Mouse (Mus musculus) intestine, postnatal 0 days (tissue): ENCODE measurements around the gene 1700020A23Rik. TPM values are rescaled to one million over a fixed set of nuclear protein-coding genes. Genes with fewer than 3 reads are reported as not detected.

Experiments used
- ATAC-seq: fragments of 200-750 bp; cut with Nextera tagmentation; 2 replicates; pipeline ENCODE4 v1.8.0; 2017; ENCODE audit warnings: mild to moderate bottlenecking, moderate TSS enrichment, moderate library complexity
- H3K27ac ChIP-seq: fragments of 300-500 bp; sonication (generic); 2 replicates; pipeline ENCODE4 v1.5.1; 2014; ENCODE audit warnings: mild to moderate bottlenecking, low read depth, low read length, moderate library complexity
- H3K27me3 ChIP-seq: fragments of 300-500 bp; sonication (generic); replicated peaks from 2 replicates; pipeline ENCODE4 v1.6.1; 2014; ENCODE audit warnings: low read length, mixed read lengths; ENCODE audit not compliant: control insufficient read depth, insufficient read depth
- H3K36me3 ChIP-seq: fragments of 300-500 bp; sonication (generic); 2 replicates; pipeline ENCODE4 v1.6.1; 2014; ENCODE audit warnings: mild to moderate bottlenecking, moderate library complexity; ENCODE audit not compliant: control insufficient read depth, insufficient read depth
- H3K4me1 ChIP-seq: fragments of 300-500 bp; sonication (generic); replicated peaks from 2 replicates; pipeline ENCODE4 v1.6.1; 2014; ENCODE audit warnings: antibody characterized with exemption, low read length, mixed read lengths; ENCODE audit not compliant: control insufficient read depth, insufficient read depth
- H3K4me2 ChIP-seq: fragments of 300-500 bp; sonication (generic); replicated peaks from 2 replicates; pipeline ENCODE4 v1.6.1; 2014; ENCODE audit warnings: low read depth, mild to moderate bottlenecking, moderate library complexity
- H3K4me3 ChIP-seq: fragments of 300-500 bp; sonication (generic); 2 replicates; pipeline ENCODE4 v1.5.1; 2014; ENCODE audit warnings: low read depth, low read length
- H3K9ac ChIP-seq: fragments of 300-500 bp; sonication (generic); 2 replicates; pipeline ENCODE4 v1.6.1; 2014; ENCODE audit warnings: mild to moderate bottlenecking, low read depth, low read length
- H3K9me3 ChIP-seq: fragments of 300-500 bp; sonication (generic); 2 replicates; pipeline ENCODE4 v1.6.1; 2016; ENCODE audit warnings: mixed run types; ENCODE audit not compliant: control insufficient read depth
- CTCF ChIP-seq: sonication (generic); IDR thresholded peaks from 2 replicates; pipeline ENCODE4 v1.5.1; 2016; ENCODE audit warnings: low read depth, mild to moderate bottlenecking, control low read depth, antibody characterized with exemption, moderate library complexity
- WGBS: fragments of 180-500 bp; shearing (Covaris S2); extraction: QIAGEN DNeasy Blood & Tissue Kit; methylation state at CpG from one replicate; pipeline ENCODE4 v1.1.7; 2014; 5-methylcytosine and 5-hydroxymethylcytosine counted together
- polyA plus RNA-seq: library from polyadenylated mRNA; unstranded; fragments of >200 nt; fragmentation: Nextera tagmentation; extraction: Ambion mirVana; gene quantifications from 2 replicates; pipeline ENCODE4 v1.2.1, GENCODE M21; 2015

1700020A23Rik gene
- polyA plus RNA-seq, 1 experiment from 2014 or later: not detected

- H3K4me3 ChIP-seq: no peak overlapping the region
- peaks cover 17% of the 10 kb centered on the region for H3K36me3 ChIP-seq
- no peak overlapping the region for H3K4me2 ChIP-seq
- TF ChIP-seq CTCF: no peak
- no peak overlapping the region for H3K27ac ChIP-seq
- no peak for ATAC-seq
- H3K9me3 ChIP-seq: no peaks in the 10 kb centered on the region
- WGBS: 95% methylated on average over 26 of the region's 26 CpGs
- 0 out of 2 replicates have a peak, but pooled peaks cover 3% of the 10 kb centered on the region for H3K4me1 ChIP-seq
- H3K9ac ChIP-seq: no peak overlapping the region
- no peaks in the 10 kb centered on the region for H3K27me3 ChIP-seq
Measured at GRCm38 (mm10) chr2:130421781-130422620, 16.9 kb downstream of the 1700020A23Rik start.

DNA sequence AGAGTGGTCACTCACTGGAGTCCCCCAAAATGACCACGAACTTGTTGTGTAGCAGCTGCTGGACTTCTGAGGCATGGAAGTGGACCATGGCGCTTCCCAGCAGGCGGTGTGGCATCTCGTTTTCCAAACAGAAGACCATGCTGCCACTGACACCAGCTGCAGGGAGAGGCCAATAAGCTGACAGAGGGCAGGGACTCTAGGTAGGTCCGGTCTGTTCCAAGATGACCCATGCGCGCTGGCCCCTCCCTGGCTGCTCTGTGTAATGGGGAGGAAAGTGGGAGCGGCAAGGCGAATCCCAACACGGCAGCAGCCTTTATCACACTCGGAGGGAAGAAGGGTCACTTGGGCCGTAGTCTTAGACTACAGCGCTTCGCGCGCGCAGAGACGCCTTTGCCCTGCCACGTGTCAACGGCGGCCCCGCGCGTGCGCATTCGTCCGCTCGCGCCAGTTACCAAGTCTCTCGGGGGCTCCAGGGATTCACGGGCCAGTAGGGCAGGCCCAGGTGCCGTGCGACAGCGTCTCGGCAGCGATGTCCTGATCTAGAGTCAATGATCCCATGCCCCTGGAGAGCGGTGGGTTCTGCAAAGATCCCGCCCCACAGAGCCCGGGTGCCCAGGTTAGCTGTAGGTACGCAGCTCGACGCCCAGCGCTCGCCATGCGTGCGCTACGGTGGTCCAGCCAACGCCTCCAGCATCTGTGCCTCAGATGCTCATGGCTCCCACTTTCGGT lies 18.5 kb downstream of the 1700020A23Rik start:
- H3K27ac ChIP-seq: peak overlapping the region; percentile 93
- peak; percentile 78 for ATAC-seq
- H3K27me3 ChIP-seq: no peaks in the 10 kb centered on the region
- H3K4me3 ChIP-seq: peak overlapping the region; percentile 83
- no peak for TF ChIP-seq CTCF
- 15% methylated on average over 49 of the region's 49 CpGs for WGBS
- no peaks in the 10 kb centered on the region for H3K9me3 ChIP-seq
- H3K9ac ChIP-seq: peak overlapping the region; percentile 93
- peak overlapping the region; percentile 91 for H3K4me2 ChIP-seq
- H3K4me1 ChIP-seq: 0 out of 2 replicates have a peak, but pooled peaks cover 3% of the 10 kb centered on the region
- H3K36me3 ChIP-seq: peaks cover 17% of the 10 kb centered on the region

DNA sequence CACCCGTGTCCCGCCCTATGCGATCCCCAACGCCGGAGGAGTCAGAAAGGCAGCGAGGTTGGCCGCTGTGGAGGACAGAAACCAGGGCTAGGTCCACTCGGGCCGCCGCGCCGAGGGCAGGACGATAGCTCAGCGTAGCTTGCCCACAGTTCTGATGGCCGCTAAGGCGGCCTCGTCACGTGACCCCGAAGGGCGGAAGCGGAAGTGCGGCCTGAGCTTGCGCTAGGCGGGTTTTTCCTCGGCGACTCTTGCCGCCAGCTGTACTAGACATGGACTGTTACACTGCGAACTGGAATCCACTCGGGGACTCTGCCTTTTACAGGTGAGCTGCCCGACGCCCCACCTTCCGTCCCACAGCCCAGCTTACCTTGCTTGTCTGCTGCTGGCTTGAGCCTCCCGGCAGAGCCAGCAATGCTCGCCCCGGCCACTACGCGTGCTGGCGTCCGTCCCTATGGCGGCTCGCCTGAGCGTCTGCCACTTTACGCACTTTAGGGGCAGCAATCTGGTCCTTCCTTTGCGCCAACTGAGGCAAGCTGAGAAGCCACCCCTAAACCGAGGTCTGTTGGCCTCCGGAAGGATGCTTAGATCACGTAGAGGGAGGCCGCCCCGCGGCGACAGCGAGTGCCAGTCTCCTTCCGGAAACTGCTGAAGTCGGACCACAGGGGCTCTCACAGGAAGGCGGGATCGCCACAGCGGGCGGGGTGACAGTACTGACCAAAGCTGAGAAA lies 19.2 kb downstream of the 1700020A23Rik start, which contains the start of the genes Vps16 and Pced1a:
TSS of gene Vps16 (plus strand) at position 214 of the 728 bp plus-strand sequence.
TSS of gene Pced1a (minus strand) at position 576 of the 728 bp plus-strand sequence.
- Histone ChIP-seq H3K4me1 (0 out of 2 replicates have a peak, but pooled peaks cover 3% of the 10 kb centered on the region), H3K4me3 (peak within 1 kb of the TSS; percentile 83), H3K9ac (peak within 1 kb of the TSS; percentile 93), H3K27me3 (no peaks in the 10 kb centered on the region), H3K36me3 (peaks cover 10% of the 10 kb centered on the region), H3K9me3 (no peaks in the 10 kb centered on the region), H3K4me2 (peak within 1 kb of the TSS; percentile 91), H3K27ac (peak within 1 kb of the TSS; percentile 93)
- ATAC-seq: peak; percentile 96
- WGBS: under 1% methylated on average over 58 of the region's 58 CpGs
- peak; percentile 77 for TF ChIP-seq CTCF

GRCm38 (mm10) chr2:130425112-130425511 lies 20.1 kb downstream of the 1700020A23Rik start:
- Histone ChIP-seq H3K9me3 (no peaks in the 10 kb centered on the region), H3K4me1 (0 out of 2 replicates have a peak, but pooled peaks cover 3% of the 10 kb centered on the region), H3K27me3 (no peaks in the 10 kb centered on the region), H3K36me3 (peaks cover 10% of the 10 kb centered on the region), H3K9ac (peak overlapping the region; percentile 93), H3K4me2 (peak overlapping the region; percentile 91), H3K4me3 (peak overlapping the region; percentile 83), H3K27ac (no peak overlapping the region)
- no peak for ATAC-seq
- TF ChIP-seq CTCF: peak; percentile 48
- 29% methylated on average over 5 of the region's 5 CpGs for WGBS

DNA sequence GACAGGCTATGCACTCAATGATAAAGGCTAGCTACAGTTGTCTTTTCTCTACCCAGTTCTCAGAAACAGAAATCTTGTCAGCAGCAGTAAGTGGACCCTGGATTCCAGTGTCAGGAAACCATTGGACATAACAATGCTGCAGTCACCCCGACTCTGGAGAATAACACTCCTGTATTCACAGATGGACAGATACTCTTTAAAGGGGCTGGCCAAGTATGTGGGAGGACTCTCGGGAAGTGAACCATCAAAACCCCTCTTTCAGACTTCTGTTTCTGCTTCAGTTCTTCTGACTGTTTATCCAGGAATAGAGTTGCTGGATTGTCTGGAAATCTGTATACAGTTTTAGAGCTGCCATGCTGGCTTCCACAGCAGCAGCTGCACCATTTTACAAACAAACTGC lies 24.8 kb downstream of the 1700020A23Rik start:
- Histone ChIP-seq H3K27me3 (no peaks in the 10 kb centered on the region), H3K4me3 (no peak overlapping the region), H3K9me3 (no peaks in the 10 kb centered on the region), H3K4me2 (no peak overlapping the region), H3K27ac (no peak overlapping the region), H3K36me3 (no peaks in the 10 kb centered on the region), H3K4me1 (no peaks in the 10 kb centered on the region), H3K9ac (no peak overlapping the region)
- no peak for TF ChIP-seq CTCF
- 65% methylated on average over 2 of the region's 2 CpGs for WGBS
- no peak for ATAC-seq
